Mouse (Mus musculus): Measurements from ENCODE around the gene Zfp972. TPM values are rescaled to one million over a fixed set of nuclear protein-coding genes. Genes with fewer than 3 reads are reported as not detected.
"Not testable (repeated sequence)": the region's sequence is repeated elsewhere in the genome, so short reads cannot be mapped to it uniquely, and the experiment has no call there.

Gene Zfp972
- 0.22 and 0.33 TPM in 2 replicates for polyA plus RNA-seq (2015; fragmentation: Nextera tagmentation; extraction: Ambion mirVana)

DNA sequence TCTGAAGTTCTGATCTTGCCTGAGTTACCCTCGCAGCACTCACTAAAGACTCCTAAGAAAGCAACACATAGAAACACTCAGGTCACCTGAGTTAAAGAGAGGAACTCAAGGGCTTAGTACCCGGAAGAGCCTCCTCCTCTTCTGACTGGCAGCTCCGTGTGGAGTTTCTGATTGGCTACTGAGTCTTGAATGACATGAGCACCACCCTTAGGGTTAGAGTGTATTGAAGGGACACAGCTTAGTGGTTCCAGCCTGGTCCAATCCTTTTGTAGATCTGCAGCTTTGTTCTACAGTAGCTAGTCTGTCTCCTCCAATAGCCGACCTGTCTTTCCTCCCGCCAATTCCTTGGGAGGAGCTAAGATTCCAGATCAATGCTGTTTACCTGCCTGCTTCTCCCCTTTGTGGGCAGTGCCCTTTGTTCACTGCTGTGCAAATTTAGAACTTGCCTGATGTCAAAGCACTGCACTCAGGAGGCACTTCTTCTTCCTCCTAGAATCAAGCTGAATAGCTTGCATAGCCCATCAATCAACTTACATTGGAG, at the start of gene Zfp972:
Gene Zfp972, minus strand, starts transcription at position 51 of the 541 bp plus-strand sequence.
- 47% methylated on average over 4 of the region's 5 CpGs for WGBS (ENCODE audit: insufficient replicate concordance)
- not testable (repeated sequence) for H3K36me3 ChIP-seq (replicated peaks); H3K27ac ChIP-seq (replicated peaks); H3K9me3 ChIP-seq (replicated peaks); ATAC-seq (ENCODE audit: insufficient read depth); H3K27me3 ChIP-seq; H3K4me3 ChIP-seq (replicated peaks); H3K4me1 ChIP-seq (replicated peaks); H3K4me2 ChIP-seq; H3K9ac ChIP-seq

DNA sequence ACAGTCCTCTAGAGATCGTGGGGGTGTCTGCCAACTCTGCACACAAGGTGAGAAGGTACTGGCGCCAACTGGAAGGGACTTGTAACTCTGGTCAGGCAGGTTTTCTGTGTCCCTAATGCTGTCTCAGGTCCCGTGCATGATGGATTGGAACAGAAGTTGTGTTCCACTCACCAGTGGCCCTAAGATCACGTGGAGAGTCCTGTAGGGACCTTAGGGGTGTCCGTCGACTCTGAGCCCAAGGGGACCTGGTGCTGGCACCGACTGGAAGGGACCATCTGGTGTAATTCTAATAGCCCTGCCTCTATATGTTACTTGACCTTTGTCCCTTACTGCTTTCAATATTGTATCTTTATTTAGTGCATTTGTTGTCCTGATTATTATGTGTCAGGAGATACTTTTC, 49.4 kb upstream of the Zfp972 start:
- WGBS (ENCODE audit: insufficient replicate concordance), result 63% methylated on average over 7 of the region's 7 CpGs
- ATAC-seq (ENCODE audit: insufficient read depth); H3K27ac ChIP-seq (replicated peaks); H3K36me3 ChIP-seq (replicated peaks); H3K27me3 ChIP-seq; H3K4me2 ChIP-seq; H3K4me1 ChIP-seq (replicated peaks); H3K9me3 ChIP-seq (replicated peaks); H3K4me3 ChIP-seq (replicated peaks); H3K9ac ChIP-seq: not testable (repeated sequence)

- H3K27ac ChIP-seq (replicated peaks); H3K9ac ChIP-seq; H3K27me3 ChIP-seq; H3K9me3 ChIP-seq (replicated peaks); H3K4me1 ChIP-seq (replicated peaks); ATAC-seq (ENCODE audit: insufficient read depth); H3K36me3 ChIP-seq (replicated peaks): not testable (repeated sequence)
- Histone ChIP-seq H3K4me3 (replicated peaks) (peak within 1 kb of the TSS; percentile 56), H3K4me2 (peak within 1 kb of the TSS; percentile 55)
- 1% methylated on average over 7 of the region's 7 CpGs for WGBS (ENCODE audit: insufficient replicate concordance)
Measured at GRCm38 (mm10) chr2:177957145-177957544, 31.7 kb upstream of the Zfp972 start, which contains the start of gene Gm14326. Gm14326 (minus strand) TSS chr2:177957297.

DNA sequence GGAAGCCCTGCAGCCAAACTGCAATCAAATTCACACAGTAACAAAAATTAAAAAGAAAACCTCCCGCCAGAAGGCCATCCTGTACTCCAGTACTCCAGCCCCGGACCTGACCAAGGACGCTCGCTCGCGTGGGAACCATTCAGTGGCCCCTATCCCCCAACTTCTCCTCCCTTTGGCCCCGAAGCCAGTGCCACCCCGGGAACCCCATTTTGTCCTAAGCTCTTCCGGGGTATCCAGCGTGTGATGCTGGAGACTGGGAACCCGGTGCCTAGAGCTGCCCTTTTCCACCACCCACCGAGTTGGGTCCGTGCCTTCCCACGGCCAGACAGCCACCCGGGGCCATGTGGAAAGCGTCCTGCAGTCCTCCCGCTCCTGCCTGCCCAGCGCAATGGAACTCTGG, 31.3 kb upstream of the Zfp972 start:
- Histone ChIP-seq H3K4me2 (peak overlapping the region; percentile 55), H3K4me3 (replicated peaks) (peak overlapping the region; percentile 56)
- not testable (repeated sequence) for H3K36me3 ChIP-seq (replicated peaks); ATAC-seq (ENCODE audit: insufficient read depth); H3K9me3 ChIP-seq (replicated peaks); H3K27ac ChIP-seq (replicated peaks); H3K4me1 ChIP-seq (replicated peaks); H3K9ac ChIP-seq; H3K27me3 ChIP-seq
- WGBS (ENCODE audit: insufficient replicate concordance), result under 1% methylated on average over 18 of the region's 18 CpGs

GRCm38 (mm10) chr2:177903276-177903675, 22.1 kb downstream of the Zfp972 start:
- H3K9ac ChIP-seq, result not testable (repeated sequence)

GRCm38 (mm10) chr2:177898171-177898570, 27.2 kb downstream of the Zfp972 start:
- not testable (repeated sequence) for ATAC-seq (ENCODE audit: insufficient read depth); H3K9me3 ChIP-seq (replicated peaks); H3K36me3 ChIP-seq (replicated peaks); H3K27ac ChIP-seq (replicated peaks); H3K4me2 ChIP-seq; H3K4me1 ChIP-seq (replicated peaks); H3K27me3 ChIP-seq; H3K9ac ChIP-seq; H3K4me3 ChIP-seq (replicated peaks)
- WGBS (ENCODE audit: insufficient replicate concordance), result 41% methylated on average over 2 of the region's 3 CpGs

More at GRCm38 (mm10) chr2:177903276-177903675, 22.1 kb downstream of the Zfp972 start:
- not testable (repeated sequence) for H3K27me3 ChIP-seq; H3K36me3 ChIP-seq (replicated peaks); ATAC-seq (ENCODE audit: insufficient read depth); H3K4me3 ChIP-seq (replicated peaks); H3K9me3 ChIP-seq (replicated peaks); H3K4me1 ChIP-seq (replicated peaks); H3K4me2 ChIP-seq; H3K27ac ChIP-seq (replicated peaks)
- 67% methylated on average over 3 of the region's 12 CpGs for WGBS (ENCODE audit: insufficient replicate concordance)

GRCm38 (mm10) chr2:177897046-177897578, 28.3 kb downstream of the Zfp972 start, which contains the start of gene Gm14327:
Gm14327 (plus strand) TSS chr2:177897096.
- 38% methylated on average over 11 of the region's 13 CpGs for WGBS (ENCODE audit: insufficient replicate concordance)

DNA sequence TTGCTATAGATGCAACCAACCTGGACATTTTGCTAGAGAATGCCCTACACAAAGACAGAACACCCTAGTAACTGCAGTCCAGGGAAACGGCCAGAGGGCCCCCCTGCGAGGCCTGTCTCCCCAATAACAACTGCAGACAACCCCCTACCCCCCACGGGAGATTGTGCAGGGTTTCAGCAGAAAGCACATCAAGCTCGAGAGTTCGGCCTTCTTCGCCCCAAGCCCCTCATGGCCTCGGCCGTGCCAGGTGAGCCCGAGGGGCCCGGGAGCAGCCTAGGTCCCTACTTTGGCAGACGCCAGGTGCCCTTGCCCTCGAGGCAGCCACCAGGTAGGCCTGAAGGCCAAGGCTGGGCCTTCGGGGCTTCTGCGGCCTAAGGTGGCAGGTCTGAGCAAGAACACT, 37.7 kb downstream of the Zfp972 start:
- H3K9me3 ChIP-seq (replicated peaks); H3K9ac ChIP-seq; H3K4me2 ChIP-seq; H3K27me3 ChIP-seq; H3K36me3 ChIP-seq (replicated peaks); H3K4me1 ChIP-seq (replicated peaks); H3K27ac ChIP-seq (replicated peaks); ATAC-seq (ENCODE audit: insufficient read depth); H3K4me3 ChIP-seq (replicated peaks): not testable (repeated sequence)
- WGBS (ENCODE audit: insufficient replicate concordance), result 68% methylated on average over 11 of the region's 14 CpGs

More at GRCm38 (mm10) chr2:177897046-177897578, 28.3 kb downstream of the Zfp972 start, which contains the start of gene Gm14327:
- H3K27ac ChIP-seq (replicated peaks); H3K4me2 ChIP-seq; H3K36me3 ChIP-seq (replicated peaks); H3K27me3 ChIP-seq; ATAC-seq (ENCODE audit: insufficient read depth); H3K9me3 ChIP-seq (replicated peaks); H3K4me1 ChIP-seq (replicated peaks); H3K9ac ChIP-seq: not testable (repeated sequence)
- H3K4me3 ChIP-seq (replicated peaks), result peak within 1 kb of the TSS; percentile 17; the same call in 1 of the 2 replicates

- H3K9me3 ChIP-seq (replicated peaks); H3K9ac ChIP-seq; H3K27me3 ChIP-seq; H3K4me1 ChIP-seq (replicated peaks); ATAC-seq (ENCODE audit: insufficient read depth); H3K27ac ChIP-seq (replicated peaks); H3K4me3 ChIP-seq (replicated peaks); H3K4me2 ChIP-seq; H3K36me3 ChIP-seq (replicated peaks): not testable (repeated sequence)
- 59% methylated on average over 2 of the region's 2 CpGs for WGBS (ENCODE audit: insufficient replicate concordance)
Measured at GRCm38 (mm10) chr2:177862254-177862653, 63.2 kb downstream of the Zfp972 start.

Other genes starting within 250 kb of the Zfp972 start
- gene Gm14322, start 166.3 kb downstream of the Zfp972 start, polyA plus RNA-seq (2015; fragmentation: Nextera tagmentation; extraction: Ambion mirVana), result 0.46 and 0.88 TPM in 2 replicates
- 7.1 and 7.5 TPM in 2 replicates for gene Gm14325, start 85.3 kb downstream of the Zfp972 start, polyA plus RNA-seq (2015; fragmentation: Nextera tagmentation; extraction: Ambion mirVana)
- gene Gm14327, start 28.5 kb downstream of the Zfp972 start, polyA plus RNA-seq (2015; fragmentation: Nextera tagmentation; extraction: Ambion mirVana), result 0.97 and 1.2 TPM in 2 replicates
- gene Gm14326, start 31.7 kb upstream of the Zfp972 start, polyA plus RNA-seq (2015; fragmentation: Nextera tagmentation; extraction: Ambion mirVana), result 4.2 and 4.3 TPM in 2 replicates
- 3.2 TPM in 2 replicates for gene Zfp971, start 97.7 kb upstream of the Zfp972 start, polyA plus RNA-seq (2015; fragmentation: Nextera tagmentation; extraction: Ambion mirVana)
- 3.3 and 3.7 TPM in 2 replicates for gene Zfp931, start 152.9 kb upstream of the Zfp972 start, polyA plus RNA-seq (2015; fragmentation: Nextera tagmentation; extraction: Ambion mirVana)
- 0.05 and 0.16 TPM in 2 replicates for gene Phactr3, start 193.4 kb upstream of the Zfp972 start, polyA plus RNA-seq (2015; fragmentation: Nextera tagmentation; extraction: Ambion mirVana)